Mouse (Mus musculus) kidney, embryonic 15.5 days (tissue): ENCODE measurements around the gene Sypl. TPM values are rescaled to one million over a fixed set of nuclear protein-coding genes. Genes with fewer than 3 reads are reported as not detected.

ENCODE experiments used
- ATAC-seq: fragments of 200-750 bp; cut with Nextera tagmentation; replicated peaks from 2 replicates; pipeline ENCODE4 v1.8.0; 2017; ENCODE audit warnings: moderate TSS enrichment; ENCODE audit not compliant: low FRiP score
- H3K27ac ChIP-seq: fragments of 300-500 bp; sonication (generic); 2 replicates; pipeline ENCODE4 v1.5.1; 2015; ENCODE audit warnings: mild to moderate bottlenecking, inconsistent platforms
- H3K27me3 ChIP-seq: fragments of 300-500 bp; sonication (generic); 2 replicates; pipeline ENCODE4 v1.6.1; 2015; ENCODE audit warnings: inconsistent platforms
- H3K36me3 ChIP-seq: fragments of 300-500 bp; sonication (generic); 2 replicates; pipeline ENCODE4 v1.6.1; 2015; ENCODE audit warnings: inconsistent platforms
- H3K4me1 ChIP-seq: fragments of 300-500 bp; sonication (generic); 2 replicates; pipeline ENCODE4 v1.6.1; 2015; ENCODE audit warnings: inconsistent platforms
- H3K4me2 ChIP-seq: fragments of 300-500 bp; sonication (generic); 2 replicates; pipeline ENCODE4 v1.6.1; 2015; ENCODE audit warnings: moderate library complexity, mild to moderate bottlenecking, inconsistent platforms
- H3K4me3 ChIP-seq: fragments of 300-500 bp; sonication (generic); replicated peaks from 2 replicates; pipeline ENCODE4 v1.5.1; 2015; ENCODE audit warnings: mild to moderate bottlenecking, inconsistent platforms
- H3K9ac ChIP-seq: fragments of 300-500 bp; sonication (generic); 2 replicates; pipeline ENCODE4 v1.6.1; 2015; ENCODE audit warnings: mild to moderate bottlenecking, inconsistent platforms
- H3K9me3 ChIP-seq: fragments of 300-500 bp; sonication (generic); replicated peaks from 2 replicates; pipeline ENCODE4 v1.6.1; 2016; ENCODE audit warnings: inconsistent platforms
- WGBS: fragments of 180-500 bp; shearing (Covaris S2); methylation state at CpG from one replicate; pipeline ENCODE4 v1.1.7; 2015; ENCODE audit warnings: mixed read lengths; 5-methylcytosine and 5-hydroxymethylcytosine counted together
- polyA plus RNA-seq: library from polyadenylated mRNA; unstranded; fragments of >200 nt; fragmentation: Nextera tagmentation; extraction: Ambion mirVana; gene quantifications from 2 replicates; pipeline ENCODE4 v1.2.1, GENCODE M21; 2015

Sypl gene
- polyA plus RNA-seq, 1 experiment from 2014 or later = 118 TPM

GRCm38 (mm10) chr12:32924245-32924644 lies 29.4 kb upstream of the Sypl start:
- H3K9me3 ChIP-seq = no peaks in the 10 kb centered on the region
- no peak overlapping the region for H3K4me2 ChIP-seq
- no peaks in the 10 kb centered on the region for H3K36me3 ChIP-seq
- H3K27me3 ChIP-seq = no peaks in the 10 kb centered on the region
- no peak overlapping the region for H3K4me3 ChIP-seq
- no peak for ATAC-seq
- WGBS = 37% methylated on average over 3 of the region's 3 CpGs
- H3K27ac ChIP-seq = no peak overlapping the region
- no peak overlapping the region for H3K9ac ChIP-seq
- H3K4me1 ChIP-seq = 0 out of 2 replicates have a peak, but pooled peaks cover 7% of the 10 kb centered on the region

GRCm38 (mm10) chr12:32926331-32927172 lies 27.1 kb upstream of the Sypl start:
- 68% methylated on average over 18 of the region's 18 CpGs for WGBS
- no peaks in the 10 kb centered on the region for H3K36me3 ChIP-seq
- no peaks in the 10 kb centered on the region for H3K9me3 ChIP-seq
- H3K27ac ChIP-seq = no peak overlapping the region
- no peak for ATAC-seq
- no peak overlapping the region for H3K9ac ChIP-seq
- no peaks in the 10 kb centered on the region for H3K27me3 ChIP-seq
- no peak overlapping the region for H3K4me3 ChIP-seq
- H3K4me2 ChIP-seq = no peak overlapping the region
- 0 out of 2 replicates have a peak, but pooled peaks cover 7% of the 10 kb centered on the region for H3K4me1 ChIP-seq

- Histone ChIP-seq H3K27ac (no peak overlapping the region), H3K27me3 (no peaks in the 10 kb centered on the region), H3K4me3 (no peak overlapping the region), H3K4me1 (0 out of 2 replicates have a peak, but pooled peaks cover 7% of the 10 kb centered on the region), H3K36me3 (no peaks in the 10 kb centered on the region), H3K4me2 (no peak overlapping the region), H3K9me3 (no peaks in the 10 kb centered on the region), H3K9ac (no peak overlapping the region)
- ATAC-seq = no peak
- 86% methylated on average over 10 of the region's 10 CpGs for WGBS
These were observed 26.4 kb upstream of the Sypl start for GRCm38 (mm10) chr12:32927231-32927835.

GRCm38 (mm10) chr12:32928180-32928579 lies 25.5 kb upstream of the Sypl start:
- no peak overlapping the region for H3K27ac ChIP-seq
- no peaks in the 10 kb centered on the region for H3K9me3 ChIP-seq
- H3K27me3 ChIP-seq = no peaks in the 10 kb centered on the region
- H3K9ac ChIP-seq = no peak overlapping the region
- 0 out of 2 replicates have a peak, but pooled peaks cover 7% of the 10 kb centered on the region for H3K4me1 ChIP-seq
- no peak overlapping the region for H3K4me2 ChIP-seq
- H3K36me3 ChIP-seq = no peaks in the 10 kb centered on the region
- ATAC-seq = no peak
- WGBS = 77% methylated on average over 3 of the region's 3 CpGs
- H3K4me3 ChIP-seq = no peak overlapping the region

- ATAC-seq = no peak
- 78% methylated on average over 11 of the region's 11 CpGs for WGBS
- Histone ChIP-seq H3K27ac (no peak overlapping the region), H3K4me1 (no peaks in the 10 kb centered on the region), H3K36me3 (no peaks in the 10 kb centered on the region), H3K4me3 (no peak overlapping the region), H3K27me3 (no peaks in the 10 kb centered on the region), H3K9ac (no peak overlapping the region), H3K4me2 (no peak overlapping the region), H3K9me3 (no peaks in the 10 kb centered on the region)
These were observed 23.7 kb upstream of the Sypl start for GRCm38 (mm10) chr12:32929831-32930513.

GRCm38 (mm10) chr12:32930566-32930965 lies 23.1 kb upstream of the Sypl start:
- H3K4me3 ChIP-seq = no peak overlapping the region
- no peak for ATAC-seq
- no peaks in the 10 kb centered on the region for H3K27me3 ChIP-seq
- 65% methylated on average over 7 of the region's 7 CpGs for WGBS
- H3K36me3 ChIP-seq = no peaks in the 10 kb centered on the region
- H3K4me1 ChIP-seq = no peaks in the 10 kb centered on the region
- no peaks in the 10 kb centered on the region for H3K9me3 ChIP-seq
- no peak overlapping the region for H3K27ac ChIP-seq
- H3K9ac ChIP-seq = no peak overlapping the region
- H3K4me2 ChIP-seq = no peak overlapping the region

GRCm38 (mm10) chr12:32936246-32936946 lies 17.3 kb upstream of the Sypl start:
- ATAC-seq = no peak
- WGBS = 75% methylated on average over 4 of the region's 4 CpGs
- H3K9ac ChIP-seq = no peak overlapping the region
- H3K4me3 ChIP-seq = no peak overlapping the region
- no peak overlapping the region for H3K4me2 ChIP-seq
- no peak overlapping the region for H3K27ac ChIP-seq
- H3K9me3 ChIP-seq = no peaks in the 10 kb centered on the region
- H3K36me3 ChIP-seq = no peaks in the 10 kb centered on the region
- H3K4me1 ChIP-seq = no peaks in the 10 kb centered on the region
- H3K27me3 ChIP-seq = no peaks in the 10 kb centered on the region

GRCm38 (mm10) chr12:32941141-32941540 lies 12.6 kb upstream of the Sypl start:
- Histone ChIP-seq H3K4me3 (no peak overlapping the region), H3K27me3 (no peaks in the 10 kb centered on the region), H3K4me2 (no peak overlapping the region), H3K4me1 (peaks cover 7% of the 10 kb centered on the region), H3K36me3 (no peaks in the 10 kb centered on the region), H3K27ac (no peak overlapping the region), H3K9ac (no peak overlapping the region), H3K9me3 (no peaks in the 10 kb centered on the region)
- 81% methylated on average over 4 of the region's 4 CpGs for WGBS
- ATAC-seq = no peak

GRCm38 (mm10) chr12:32943347-32943746 lies 10.3 kb upstream of the Sypl start:
- ATAC-seq = peak; percentile 69; the same call in 1 of the 2 replicates
- 47% methylated on average over 4 of the region's 4 CpGs for WGBS
- H3K9ac ChIP-seq = no peak overlapping the region

GRCm38 (mm10) chr12:32943951-32944350 lies 9.7 kb upstream of the Sypl start:
- Histone ChIP-seq H3K4me1 (peaks cover 7% of the 10 kb centered on the region), H3K9ac (no peak overlapping the region)
- ATAC-seq = no peak

More at GRCm38 (mm10) chr12:32943347-32943746, 10.3 kb upstream of the Sypl start:
- no peaks in the 10 kb centered on the region for H3K36me3 ChIP-seq
- peak overlapping the region; percentile 62 for H3K27ac ChIP-seq
- no peaks in the 10 kb centered on the region for H3K9me3 ChIP-seq
- no peaks in the 10 kb centered on the region for H3K27me3 ChIP-seq
- H3K4me3 ChIP-seq = no peak overlapping the region
- H3K4me2 ChIP-seq = no peak overlapping the region
- peaks cover 7% of the 10 kb centered on the region for H3K4me1 ChIP-seq

GRCm38 (mm10) chr12:32944884-32945454 lies 8.7 kb upstream of the Sypl start:
- Histone ChIP-seq H3K4me3 (no peak overlapping the region), H3K9ac (no peak overlapping the region), H3K4me2 (no peak overlapping the region), H3K36me3 (no peaks in the 10 kb centered on the region), H3K9me3 (no peaks in the 10 kb centered on the region), H3K27ac (no peak overlapping the region), H3K4me1 (peaks cover 7% of the 10 kb centered on the region), H3K27me3 (no peaks in the 10 kb centered on the region)
- WGBS = 54% methylated on average over 8 of the region's 8 CpGs
- no peak for ATAC-seq

More at GRCm38 (mm10) chr12:32943951-32944350, 9.7 kb upstream of the Sypl start:
- H3K4me3 ChIP-seq = no peak overlapping the region
- 75% methylated on average over 3 of the region's 3 CpGs for WGBS
- H3K27ac ChIP-seq = peak overlapping the region; percentile 62
- H3K9me3 ChIP-seq = no peaks in the 10 kb centered on the region
- H3K36me3 ChIP-seq = no peaks in the 10 kb centered on the region
- H3K27me3 ChIP-seq = no peaks in the 10 kb centered on the region
- no peak overlapping the region for H3K4me2 ChIP-seq
